Mouse (Mus musculus) right cerebral cortex, postnatal 36 days (tissue): ENCODE data around the gene Psmb8.

ENCODE experiments used
- DNase-seq, 2 experiments: peaks; one replicate each; pipeline ENCODE4 v3.0.0; 2022; ENCODE audit warnings: low spot score in 2 of 2, mixed read lengths in 1 of 2

Gene Psmb8

DNA sequence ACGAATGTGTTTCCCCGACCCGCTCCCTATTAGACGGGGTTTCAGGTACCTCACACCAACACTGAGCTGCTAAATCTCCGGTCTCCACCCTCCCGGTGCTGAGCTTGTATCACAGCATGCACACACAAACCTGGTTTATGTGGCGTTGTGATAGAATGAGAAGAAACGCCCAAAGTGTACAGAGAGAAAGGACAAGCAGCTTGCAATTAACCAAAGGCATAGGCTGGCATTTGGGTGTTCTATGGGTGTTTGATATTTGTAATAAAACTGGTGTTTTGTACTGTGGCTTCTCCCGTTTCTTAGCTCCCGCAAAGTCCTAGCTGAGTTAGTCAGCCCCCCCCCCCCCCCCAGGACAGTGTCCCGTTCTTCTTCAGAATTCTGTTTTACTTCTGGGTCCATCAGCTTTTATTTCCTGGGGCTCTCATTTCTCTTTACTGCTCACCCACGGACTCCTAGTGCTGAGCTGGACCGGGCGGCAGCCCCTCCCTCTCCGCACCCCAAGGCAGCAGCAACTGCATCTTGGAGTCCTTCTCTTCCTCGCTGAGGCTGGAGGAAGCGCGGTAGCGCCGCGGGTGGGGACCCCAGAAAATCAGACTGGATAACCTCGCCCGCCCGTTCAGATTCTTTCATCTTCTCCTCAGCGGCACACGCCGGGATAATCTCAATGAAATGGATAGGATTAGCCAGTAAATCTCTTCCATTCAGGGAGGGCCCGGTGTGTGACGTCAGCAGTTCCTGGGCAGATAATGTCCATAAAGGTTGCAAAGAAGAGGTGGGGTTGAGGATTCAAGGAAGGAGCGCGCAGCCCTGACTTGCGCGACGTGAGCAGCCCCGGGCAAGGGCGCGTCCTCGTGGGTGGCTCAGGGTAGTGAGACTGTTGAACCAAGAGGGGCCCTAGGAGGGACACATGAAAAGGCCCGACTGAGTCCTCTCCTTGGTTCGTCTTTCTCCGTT, at the start of gene Psmb8:
Psmb8 (plus strand) TSS at position 781 of the 954 bp plus-strand sequence.
- peak; percentile 80 for DNase-seq

GRCm38 (mm10) chr17:34152923-34153322, 44.6 kb upstream of the Psmb8 start, which contains the start of gene H2-DMb1:
Gene H2-DMb1, plus strand, starts transcription at chr17:34153072.
- no peak for DNase-seq

- no peak for DNase-seq
Observed at GRCm38 (mm10) chr17:34155534-34155933, 42.0 kb upstream of the Psmb8 start.

DNA sequence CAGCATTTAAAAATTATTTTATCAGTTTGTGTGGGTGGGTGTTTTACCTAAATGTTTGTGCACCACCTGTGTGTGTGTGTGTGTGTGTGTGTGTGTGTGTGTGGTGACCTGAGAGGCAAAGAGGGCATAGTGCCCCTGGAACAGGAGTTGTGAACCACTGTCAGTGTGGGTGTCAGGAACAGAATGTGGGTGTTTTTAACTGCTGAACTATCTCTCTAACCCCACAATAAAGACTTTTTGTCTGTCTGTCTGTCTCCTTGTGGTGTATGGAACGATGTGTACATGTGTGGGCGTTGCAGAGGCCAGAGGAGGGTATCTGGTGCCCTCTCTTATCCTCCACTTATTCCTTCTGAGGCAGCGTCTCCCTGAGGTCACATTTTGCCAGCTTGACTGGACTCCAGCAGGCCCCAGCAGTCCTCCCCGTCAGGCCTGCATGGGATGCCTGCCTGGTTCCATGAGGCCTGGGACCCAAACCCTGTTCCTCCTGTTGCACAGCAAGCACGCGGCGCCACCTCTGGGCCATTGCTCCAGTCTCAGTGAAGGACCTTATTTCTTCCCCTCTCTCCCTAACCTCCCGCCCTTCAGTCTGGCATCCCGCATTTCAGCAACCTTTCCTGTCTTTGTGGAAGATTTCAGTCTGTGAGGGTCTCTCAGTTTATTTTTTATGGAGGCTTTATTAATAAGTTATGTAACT, 33.2 kb upstream of the Psmb8 start:
- DNase-seq = no peak

DNA sequence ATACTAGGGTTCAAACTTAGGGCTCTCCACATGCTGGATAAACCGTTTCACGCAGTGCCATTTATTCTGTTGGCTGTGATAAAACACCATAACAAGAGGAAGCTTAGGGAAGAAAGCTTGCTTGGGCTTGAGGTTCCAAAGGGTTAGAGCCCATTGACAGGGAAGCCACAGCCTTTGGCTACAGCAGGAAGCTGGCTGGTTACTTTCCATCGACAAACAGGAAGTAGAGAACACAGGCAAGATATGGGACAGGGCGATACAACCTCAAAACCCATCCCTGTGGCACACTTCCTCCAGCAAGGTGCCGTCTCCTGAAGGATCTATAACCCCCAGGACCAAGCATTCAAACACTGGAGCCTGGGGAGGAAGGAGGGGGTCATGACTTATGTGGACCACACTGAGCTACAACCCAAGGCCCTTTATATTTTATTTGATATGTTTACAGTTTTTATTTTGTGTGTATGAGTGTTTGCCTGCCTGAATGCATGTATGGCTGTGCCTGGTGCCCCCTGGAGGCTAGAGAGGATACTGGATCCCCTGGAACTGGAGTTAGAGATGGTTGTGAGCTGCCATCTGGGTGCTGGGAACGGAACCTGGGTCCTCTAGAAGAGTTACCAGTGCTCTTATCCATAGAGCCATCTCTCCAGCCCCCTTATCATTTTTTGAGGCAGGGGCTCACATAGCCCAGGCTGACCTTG, 32.3 kb upstream of the Psmb8 start:
- no peak for DNase-seq

DNA sequence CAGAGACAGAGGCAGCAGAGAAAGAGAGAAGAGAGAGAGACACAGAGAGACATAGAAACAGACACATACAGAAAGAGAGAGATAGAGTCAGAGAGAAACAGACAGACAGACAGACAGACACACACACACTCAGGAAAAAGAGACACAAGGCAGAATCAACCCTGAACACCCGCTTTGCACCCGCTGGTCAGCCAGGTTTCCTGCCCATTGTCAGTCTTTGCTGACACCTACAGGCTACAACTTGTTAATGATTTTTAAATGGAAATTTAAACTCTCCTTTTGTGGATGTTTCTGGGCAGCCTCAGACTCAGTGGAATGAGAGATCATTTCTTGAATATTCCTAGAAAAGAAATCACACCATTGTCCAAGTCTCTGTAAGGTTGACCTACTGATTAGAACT, 28.2 kb upstream of the Psmb8 start:
- peak in 1 of 2 experiments; percentile 4 for DNase-seq

DNA sequence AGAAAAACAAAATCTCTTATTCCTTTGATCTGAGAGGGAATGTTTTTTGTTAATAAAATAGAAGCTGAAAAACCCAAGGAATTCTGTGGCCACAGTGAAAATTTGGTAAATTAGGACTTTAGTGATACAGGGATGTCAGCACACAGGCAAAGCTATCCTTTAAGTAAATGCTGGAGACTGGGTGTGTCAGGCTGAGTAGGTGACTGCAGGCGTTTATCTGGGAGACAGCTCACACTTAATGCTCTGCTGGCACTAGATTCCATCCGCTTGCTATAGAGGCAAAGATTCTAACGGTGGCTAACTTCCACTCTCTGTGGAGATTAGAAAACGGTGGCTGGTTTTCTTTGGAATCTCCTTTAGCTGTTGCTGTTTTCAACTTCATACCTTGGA, 27.0 kb upstream of the Psmb8 start:
- no peak for DNase-seq

GRCm38 (mm10) chr17:34170877-34171498, 26.5 kb upstream of the Psmb8 start:
- peak; percentile 52 to 63 for DNase-seq

DNA sequence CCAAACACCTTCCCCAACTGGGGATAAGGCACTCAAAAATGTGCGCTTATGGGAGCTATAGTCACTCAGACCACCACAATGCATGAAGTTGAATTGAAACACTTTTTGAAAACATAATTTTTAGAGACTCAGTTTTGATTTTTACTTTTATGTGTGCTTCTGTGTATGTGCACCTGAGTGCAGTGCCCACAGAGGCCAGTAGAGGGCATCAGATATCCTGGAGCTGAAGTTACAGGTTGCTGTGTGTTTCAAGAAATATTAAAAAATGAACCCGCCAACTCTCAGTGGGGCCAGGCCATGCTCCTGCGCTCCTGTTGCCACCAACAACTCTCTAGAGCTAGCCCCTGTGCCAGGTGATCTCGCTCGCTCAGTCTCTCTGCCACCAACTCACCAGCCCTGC, 25.0 kb upstream of the Psmb8 start:
- DNase-seq = no peak

GRCm38 (mm10) chr17:34174075-34174474, 23.4 kb upstream of the Psmb8 start:
- DNase-seq = no peak

DNA sequence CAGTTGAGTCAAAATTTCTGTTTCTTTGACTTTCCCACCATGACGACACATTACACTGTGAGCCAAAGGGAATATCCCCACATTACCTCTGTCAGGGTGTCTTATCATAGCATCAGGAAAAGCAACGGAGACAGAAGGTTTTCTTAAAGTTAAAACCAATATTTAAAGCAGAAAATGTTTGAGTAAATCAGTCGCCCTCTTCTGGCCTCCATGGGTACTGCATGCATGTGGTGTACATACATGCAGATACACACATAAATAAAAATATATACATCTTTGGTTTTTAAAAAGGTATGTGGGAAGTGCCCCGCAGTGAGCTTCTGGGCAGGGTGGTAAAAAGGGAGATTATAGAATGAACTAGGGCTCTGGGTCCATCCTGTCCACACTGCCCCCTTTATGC, 20.3 kb upstream of the Psmb8 start:
- DNase-seq = no peak

- DNase-seq = no peak
Observed at GRCm38 (mm10) chr17:34179019-34179418, 18.5 kb upstream of the Psmb8 start.

GRCm38 (mm10) chr17:34179913-34180859, 17.3 kb upstream of the Psmb8 start:
- DNase-seq = no peak

DNA sequence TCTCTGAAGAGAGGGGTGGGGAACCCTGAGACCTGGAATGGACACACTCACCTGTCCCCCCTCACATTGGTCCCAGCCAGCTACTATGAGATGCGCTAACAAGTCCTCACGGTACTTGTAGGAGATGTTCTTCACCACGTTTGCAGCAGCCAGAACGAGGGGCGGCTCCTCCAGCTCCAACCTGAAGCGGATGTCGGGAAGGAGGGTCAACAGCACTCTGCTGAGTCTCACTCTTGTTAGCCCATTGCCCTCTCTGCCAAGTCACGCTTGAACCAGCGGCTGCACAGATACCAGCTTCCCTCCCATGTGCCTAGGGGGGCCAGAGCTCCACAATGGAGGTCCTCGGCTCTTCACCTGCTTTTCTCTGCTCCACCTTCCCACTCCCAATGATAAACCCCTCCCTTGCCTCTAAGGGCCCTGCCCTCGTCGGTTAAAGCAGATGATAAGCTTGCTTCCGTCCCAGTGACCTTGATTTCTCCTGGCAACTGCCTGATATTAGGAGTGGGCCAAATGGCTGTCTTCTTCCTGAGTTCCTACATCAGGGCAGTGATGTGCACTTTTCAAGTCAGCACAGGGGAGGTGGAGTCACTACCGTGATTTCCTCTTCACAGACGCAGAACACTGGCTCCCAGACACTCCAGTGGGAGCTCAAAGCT, 13.8 kb upstream of the Psmb8 start:
- DNase-seq = no peak

DNA sequence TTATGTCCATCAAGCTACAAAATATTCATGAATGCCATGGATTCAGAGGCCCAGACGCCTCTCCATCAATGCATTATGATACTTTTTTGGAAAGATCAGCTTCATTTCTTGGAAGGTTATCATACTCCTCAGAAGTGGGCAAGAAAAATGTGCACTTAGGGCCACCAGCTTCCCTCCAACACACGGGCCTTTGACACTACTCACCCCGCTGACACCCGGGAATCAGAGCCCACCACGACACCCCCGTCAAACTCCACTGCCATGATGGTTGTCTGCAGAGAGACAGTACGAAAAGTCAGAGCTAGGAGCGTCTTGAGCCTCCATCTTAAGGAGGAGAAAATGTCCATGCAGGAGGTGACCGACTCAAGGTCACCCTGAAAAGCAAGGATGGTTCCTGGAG, 12.0 kb upstream of the Psmb8 start:
- DNase-seq = no peak

DNA sequence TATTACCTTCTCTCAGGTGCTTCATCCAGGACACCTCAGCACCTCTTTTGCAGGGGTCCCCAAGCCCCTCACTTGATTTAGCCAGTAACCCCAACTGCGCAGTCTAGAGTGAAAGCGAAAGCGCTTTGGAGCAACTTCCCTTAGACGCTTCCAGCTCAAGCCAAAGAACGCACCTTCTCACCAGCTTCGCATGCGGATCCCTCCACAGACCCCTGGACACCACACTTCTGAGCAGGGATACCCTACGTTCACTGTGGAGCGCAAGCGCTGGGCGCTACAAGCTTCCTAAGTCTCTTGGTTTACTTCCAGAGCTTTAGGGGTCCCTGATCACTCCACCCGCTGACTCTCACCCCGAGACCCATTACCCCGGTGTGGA, 10.6 kb upstream of the Psmb8 start:
- DNase-seq = no peak

DNA sequence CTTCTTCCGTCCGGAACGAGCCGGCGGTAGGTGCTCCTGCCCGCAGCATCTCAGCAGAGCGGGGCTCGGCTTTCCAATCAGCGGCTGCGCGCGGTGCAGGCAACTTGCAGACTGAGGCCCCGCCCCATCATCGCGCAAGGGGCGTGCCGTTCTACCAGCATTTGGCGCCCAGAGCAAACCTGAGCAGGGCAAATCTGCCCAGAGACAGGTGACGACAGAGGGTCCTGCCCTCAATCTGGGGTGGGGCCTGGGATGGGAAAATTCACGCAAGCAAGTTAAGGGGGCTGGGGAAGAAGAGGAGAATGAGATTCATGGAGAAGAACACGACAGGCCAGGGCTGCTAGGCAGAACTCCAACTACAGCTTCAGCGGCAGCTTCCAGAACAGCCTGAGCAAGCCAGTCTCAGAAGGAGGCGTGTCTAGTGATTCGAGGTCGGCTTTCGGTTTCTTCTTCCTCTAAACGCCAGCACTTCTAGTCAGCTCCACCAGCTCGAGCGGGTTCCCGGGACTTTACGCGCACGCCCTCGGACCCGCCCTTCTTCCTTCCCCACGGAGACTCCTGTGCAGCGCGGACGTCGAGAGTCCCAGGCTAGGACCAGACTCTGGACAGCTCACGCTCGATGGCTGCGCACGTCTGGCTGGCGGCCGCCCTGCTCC, 10.1 kb upstream of the Psmb8 start, which contains the start of the genes Tap1 and Psmb9:
Tap1 (plus strand) TSS at position 293 of the 656 bp plus-strand sequence.
Psmb9 (minus strand) TSS at position 504 of the 656 bp plus-strand sequence.
- peak; percentile 91 to 92 for DNase-seq

DNA sequence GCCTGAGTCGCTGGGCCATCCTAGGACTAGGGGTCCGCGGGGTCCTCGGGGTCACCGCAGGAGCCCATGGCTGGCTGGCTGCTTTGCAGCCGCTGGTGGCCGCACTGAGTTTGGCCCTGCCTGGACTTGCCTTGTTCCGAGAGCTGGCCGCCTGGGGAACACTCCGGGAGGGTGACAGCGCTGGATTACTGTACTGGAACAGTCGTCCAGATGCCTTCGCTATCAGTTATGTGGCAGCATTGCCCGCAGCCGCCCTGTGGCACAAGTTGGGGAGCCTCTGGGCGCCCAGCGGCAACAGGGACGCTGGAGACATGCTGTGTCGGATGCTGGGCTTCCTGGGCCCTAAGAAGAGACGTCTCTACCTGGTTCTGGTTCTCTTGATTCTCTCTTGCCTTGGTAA, 9.5 kb upstream of the Psmb8 start:
- no peak for DNase-seq

DNA sequence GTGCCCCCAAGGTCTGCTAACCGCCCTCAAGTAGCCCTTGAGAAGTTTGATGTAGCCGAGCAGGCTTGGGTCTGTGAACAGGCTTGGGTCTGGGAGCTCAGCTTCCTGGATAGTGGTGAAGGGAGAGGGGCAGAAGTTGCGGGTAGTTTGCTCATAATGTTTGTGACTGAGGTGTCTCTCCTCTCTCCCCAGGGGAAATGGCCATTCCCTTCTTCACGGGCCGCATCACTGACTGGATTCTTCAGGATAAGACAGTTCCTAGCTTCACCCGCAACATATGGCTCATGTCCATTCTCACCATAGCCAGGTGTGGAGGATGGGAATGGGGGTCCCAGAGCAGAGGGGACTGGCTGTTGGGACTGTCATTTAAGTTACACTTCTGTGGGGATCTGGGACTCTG, 8.5 kb upstream of the Psmb8 start:
- no peak for DNase-seq
